Mouse (Mus musculus) brain, adult 2 months (tissue): ENCODE measurements at regions not wholly inside any gene's neighbourhood (a gene's known extent, or its start where the extent isn't known, plus 50 kb on each side); places are given as distances from the start of the nearest gene placed in this dataset.

Experiments
- DNase-seq: peaks from one replicate; pipeline ENCODE4 v3.0.0; 2011; ENCODE audit warnings: low read depth, low spot score

DNA sequence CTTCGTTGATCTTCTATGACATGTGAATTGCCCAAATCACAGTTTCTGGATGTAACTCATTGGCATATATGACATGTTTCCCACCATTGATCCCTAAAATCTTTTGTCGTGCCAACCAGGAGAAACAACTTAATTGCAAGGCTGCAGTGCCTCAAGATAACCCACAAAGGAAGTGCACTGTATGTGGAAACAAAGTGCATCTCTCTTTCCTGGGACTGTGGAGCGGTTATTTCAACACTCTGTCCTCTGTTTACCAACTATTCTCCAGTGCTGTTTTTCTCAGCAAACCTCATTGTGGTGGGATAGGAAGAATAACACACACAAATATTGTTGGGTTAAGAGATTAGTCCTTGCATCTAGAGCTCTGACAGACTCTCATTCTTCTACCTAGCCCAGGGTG is 119.8 kb upstream of the Ankrd55 start:
- no peak for DNase-seq

- DNase-seq: no peak
These were observed 117.4 kb upstream of the Ankrd55 start for GRCm38 (mm10) chr13:112170872-112171271.

- peak; percentile 5 for DNase-seq
These were observed 116.1 kb upstream of the Ankrd55 start for GRCm38 (mm10) chr13:112171940-112172715.

- DNase-seq: no peak
These were observed 114.3 kb upstream of the Ankrd55 start for GRCm38 (mm10) chr13:112173973-112174372.

DNA sequence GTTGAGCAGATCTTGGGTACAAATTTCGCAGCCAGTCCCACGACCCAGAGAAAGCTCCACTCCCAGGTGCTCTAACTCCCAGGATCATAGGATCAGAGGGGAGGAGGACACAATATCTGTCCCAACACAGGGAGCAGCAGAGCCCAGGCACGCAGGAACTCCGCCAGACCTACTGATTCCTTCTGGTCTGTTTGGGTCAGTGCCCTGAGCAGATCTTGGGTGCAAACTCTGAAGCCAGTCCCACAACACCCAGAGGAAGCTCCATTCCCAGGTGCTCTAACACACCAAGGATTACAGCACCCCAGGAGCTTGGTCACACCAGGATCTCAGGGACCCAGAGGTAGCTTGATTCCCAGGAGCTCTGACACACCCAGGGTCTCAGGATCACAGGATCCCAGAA is 110.2 kb upstream of the Ankrd55 start:
- no peak for DNase-seq

- DNase-seq: no peak
These were observed 104.3 kb upstream of the Ankrd55 start for GRCm38 (mm10) chr13:112183996-112184395.

DNA sequence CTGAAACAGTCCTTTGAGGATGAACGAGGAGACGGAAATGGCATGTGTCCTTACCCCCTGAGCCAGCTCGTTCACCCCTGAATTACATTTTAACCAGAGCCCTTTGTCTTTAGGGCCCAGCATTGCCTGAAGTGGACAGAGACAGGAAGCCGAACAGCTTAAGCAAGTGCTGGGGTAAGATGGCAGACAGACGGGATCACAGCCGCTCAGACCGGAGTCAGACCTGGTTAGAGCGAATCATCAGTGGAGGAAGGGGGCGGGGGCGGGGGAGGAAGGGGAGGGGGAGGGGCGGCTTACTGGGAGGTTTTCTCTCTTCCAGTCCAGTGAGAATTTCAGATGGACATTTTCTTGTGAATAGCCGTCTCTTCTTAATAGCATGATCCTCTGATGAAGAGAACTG is 103.1 kb upstream of the Ankrd55 start:
- DNase-seq: no peak

- DNase-seq: peak; percentile 78
These were observed 101.0 kb upstream of the Ankrd55 start for GRCm38 (mm10) chr13:112187226-112187625.

- DNase-seq: peak; percentile 15
These were observed 99.9 kb upstream of the Ankrd55 start for GRCm38 (mm10) chr13:112188313-112188712.

DNA sequence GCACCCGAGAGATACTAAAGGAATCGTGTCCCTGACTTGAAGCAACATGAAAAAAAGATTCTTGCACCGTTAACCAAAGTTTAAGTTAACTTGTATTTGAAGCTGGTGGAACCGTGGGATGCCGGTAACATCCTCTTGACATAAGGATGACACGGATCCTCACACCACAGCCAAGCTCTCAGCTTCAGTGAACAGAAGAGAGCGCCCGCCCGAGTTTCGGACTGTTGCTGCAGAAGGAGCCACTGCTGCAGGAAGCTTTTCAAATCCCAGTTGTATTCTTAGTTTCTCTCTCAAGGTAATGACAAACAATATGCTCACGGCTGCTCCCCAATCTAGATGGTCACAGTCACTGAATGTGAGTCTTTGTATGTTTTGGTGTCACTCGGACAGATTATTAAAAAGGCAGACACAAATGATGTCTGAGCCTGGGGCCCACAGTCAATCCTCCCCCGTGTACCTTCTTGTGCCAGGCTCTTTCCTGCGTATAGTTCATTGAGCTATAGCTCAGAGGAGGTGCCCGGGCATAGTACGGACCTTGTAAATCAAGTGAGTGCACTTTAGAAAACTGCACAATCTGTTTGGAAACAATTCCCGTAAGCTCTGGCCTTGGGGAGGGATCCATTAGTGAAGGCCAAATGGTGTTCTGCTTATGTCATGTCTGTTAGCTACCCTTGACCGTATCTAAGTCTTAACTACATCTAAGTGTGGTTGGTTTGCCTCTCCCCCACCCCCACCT is 99.3 kb upstream of the Ankrd55 start:
- DNase-seq: no peak

DNA sequence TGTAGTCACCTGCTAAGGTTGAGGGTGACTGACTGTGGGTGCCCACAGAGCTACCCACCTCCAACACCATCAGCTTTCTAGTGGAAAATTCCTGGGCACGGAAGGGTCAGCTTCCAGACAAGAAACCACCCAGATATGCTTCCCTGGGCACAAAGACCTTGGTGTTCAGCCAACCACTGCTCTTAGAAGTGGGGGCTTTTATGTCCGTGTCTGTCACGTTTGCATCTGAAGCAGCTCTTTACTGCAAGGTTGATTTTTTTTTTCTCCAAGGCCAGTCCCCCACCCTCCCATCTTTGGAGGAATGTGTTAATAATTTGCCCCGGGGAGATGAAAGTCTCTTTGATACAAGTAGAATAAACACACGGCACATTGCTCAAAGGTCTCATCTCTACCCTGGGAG is 98.6 kb upstream of the Ankrd55 start:
- no peak for DNase-seq

DNA sequence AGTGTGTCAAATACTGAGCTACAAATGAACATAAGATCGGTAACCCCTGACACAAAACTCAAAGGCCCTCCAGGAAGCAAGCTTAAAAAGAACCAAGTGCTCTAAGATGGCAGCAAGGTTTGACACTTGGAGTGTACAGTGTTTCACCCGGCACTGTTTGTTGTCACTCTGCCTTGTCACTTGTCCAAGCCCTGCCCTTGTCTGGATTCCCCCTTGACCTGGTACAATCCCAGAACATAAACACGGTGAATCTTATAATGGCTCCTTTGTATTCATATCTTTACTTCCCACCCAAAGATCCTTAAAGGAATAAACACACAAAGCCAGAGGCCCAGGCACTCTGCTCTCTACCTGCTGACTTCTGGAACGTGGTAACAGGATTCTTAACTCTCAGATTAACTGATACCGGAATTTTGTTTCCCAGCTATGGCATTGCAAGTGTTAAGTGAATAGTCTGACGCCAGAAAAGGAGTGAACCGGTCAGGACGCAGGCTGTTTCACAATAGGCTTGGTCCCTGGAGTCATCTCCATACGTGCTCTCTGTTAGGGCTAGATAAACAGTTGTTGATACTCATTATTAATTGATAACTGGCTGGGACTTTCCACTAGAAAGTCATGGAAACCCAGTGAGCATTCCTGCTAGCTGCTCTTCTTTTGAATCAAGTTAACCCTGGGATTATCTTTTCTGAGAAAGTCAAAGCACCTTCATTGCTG is 95.9 kb upstream of the Ankrd55 start:
- no peak for DNase-seq

- DNase-seq: no peak
These were observed 94.6 kb upstream of the Ankrd55 start for GRCm38 (mm10) chr13:112193676-112194075.

DNA sequence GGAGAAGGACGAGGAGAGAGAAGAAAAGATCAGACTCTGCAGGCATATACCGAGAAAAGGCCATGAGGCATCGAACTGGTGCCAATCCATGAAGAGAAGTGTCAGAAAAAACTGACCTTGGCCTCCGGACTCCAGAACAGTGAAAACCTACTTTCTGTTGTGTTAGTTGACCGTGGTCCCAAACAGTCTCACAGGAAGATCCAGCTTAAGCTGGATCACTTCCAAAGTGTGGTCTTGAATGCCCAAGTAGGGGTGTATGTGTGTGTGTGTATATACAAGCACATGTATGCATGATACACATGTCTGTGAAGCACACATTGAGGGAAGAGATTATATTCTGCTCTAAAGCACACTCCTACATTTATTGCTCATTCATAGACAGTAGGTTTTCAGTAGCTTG is 93.3 kb upstream of the Ankrd55 start:
- no peak for DNase-seq

DNA sequence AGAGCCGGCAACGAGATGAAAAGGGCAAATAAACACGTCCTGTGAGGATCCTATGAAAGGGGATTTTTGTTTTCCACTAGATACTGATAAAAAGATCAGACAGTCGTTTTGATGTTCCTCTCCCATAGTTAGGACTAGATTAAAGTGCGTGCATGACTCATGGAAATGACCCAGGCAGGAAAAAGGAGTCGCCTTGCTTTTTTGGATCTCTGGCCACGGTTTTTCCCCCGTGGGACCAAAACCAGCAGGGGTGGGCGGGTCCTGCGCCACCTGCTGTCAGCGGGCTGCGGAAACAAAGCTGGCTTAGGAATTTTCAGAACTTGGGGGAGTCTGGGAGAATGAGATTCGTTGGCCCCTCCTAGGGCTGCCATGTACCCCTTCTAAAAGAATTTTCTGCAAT is 91.5 kb upstream of the Ankrd55 start:
- DNase-seq: no peak

DNA sequence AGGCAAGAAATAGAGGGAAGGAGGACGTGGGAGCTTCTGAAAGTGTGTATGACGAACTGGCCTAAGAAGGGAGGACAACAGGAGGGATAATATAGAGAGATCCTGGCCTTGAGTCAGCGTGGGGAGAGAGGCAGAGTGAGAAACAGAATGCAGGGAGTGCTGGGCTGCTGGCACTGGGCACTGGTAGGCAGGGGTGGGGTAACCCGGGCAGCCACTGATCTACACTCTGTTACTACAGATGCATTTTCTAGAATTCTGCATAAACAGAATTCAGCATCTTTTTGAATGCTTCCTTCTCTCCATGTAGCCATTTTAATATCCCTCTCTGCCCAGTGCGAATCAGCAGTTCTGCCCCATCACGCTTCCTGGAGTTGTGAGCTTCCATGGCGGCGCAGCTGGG is 84.5 kb upstream of the Ankrd55 start:
- DNase-seq: no peak

GRCm38 (mm10) chr13:112204204-112204603 is 84.0 kb upstream of the Ankrd55 start:
- no peak for DNase-seq

- peak; percentile 69 for DNase-seq
These were observed 83.4 kb upstream of the Ankrd55 start for GRCm38 (mm10) chr13:112204813-112205212.

- DNase-seq: no peak
These were observed 80.5 kb upstream of the Ankrd55 start for GRCm38 (mm10) chr13:112207617-112208235.

DNA sequence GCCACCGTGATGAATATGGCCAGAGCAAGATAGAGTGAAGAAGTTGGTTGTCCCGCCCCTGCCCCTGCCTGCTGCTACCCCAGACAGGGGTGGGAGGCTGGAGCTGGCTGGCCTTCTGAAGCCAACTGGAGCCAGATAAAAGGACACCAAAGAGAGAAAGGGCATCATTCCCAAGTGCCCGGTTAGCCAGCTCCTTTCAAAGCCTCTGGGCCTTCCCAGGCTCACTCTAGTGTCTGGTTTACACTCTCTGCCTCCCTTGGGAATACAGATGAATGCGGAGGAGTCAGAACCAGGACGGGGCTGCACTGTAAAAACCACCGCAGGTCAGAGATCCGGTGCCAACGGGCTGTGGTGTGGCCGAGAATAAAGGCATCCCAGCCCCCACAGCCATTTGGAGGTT is 76.4 kb upstream of the Ankrd55 start:
- no peak for DNase-seq

DNA sequence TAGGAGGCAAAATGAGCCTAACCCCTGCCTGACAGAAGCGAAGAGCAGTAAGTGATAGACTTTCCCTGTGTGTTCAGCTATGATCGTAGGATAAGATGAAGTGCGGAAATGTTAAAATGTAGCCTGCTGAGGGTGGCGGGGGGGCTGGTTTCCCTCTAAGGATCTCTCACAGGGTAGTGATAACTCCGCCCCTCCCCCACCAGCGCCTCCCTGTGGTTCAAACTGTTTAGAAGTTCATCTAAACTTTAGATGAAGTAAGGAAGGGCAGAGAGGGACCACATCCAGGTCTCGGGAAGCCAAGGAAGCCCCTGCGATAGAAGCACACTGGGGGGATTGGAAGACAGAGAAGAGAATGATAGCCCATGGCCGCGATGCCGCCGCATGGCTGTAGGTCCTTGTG is 75.9 kb upstream of the Ankrd55 start:
- DNase-seq: no peak

DNA sequence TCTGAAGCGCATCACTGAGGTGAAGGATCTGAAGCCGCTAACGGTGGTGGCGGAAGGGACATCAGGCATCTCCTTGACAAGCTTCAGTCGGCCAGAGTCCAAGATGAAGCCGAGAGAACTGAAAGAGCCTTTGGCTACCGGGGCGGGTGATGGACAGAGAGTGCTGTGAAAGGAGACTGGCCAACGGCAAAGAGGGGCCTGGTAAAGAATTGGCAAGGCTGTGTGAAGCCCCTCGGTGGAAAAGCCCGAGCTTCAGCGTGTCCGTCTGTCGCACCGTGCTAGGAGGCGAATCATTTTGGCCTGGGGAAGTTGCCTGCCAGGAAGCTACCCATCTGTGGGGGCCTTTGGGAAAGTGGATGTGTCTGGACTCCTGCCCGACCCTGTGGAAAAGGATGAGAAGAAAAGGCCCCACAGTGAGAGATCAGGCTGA is 74.6 kb upstream of the Ankrd55 start:
- DNase-seq: no peak
